Mouse (Mus musculus) ES-Bruce4 (cell line): Measurements from ENCODE around the gene Glrb.

Experiments used
- CTCF ChIP-seq: IDR thresholded peaks from one replicate; pipeline ENCODE4 v1.8.1; 2011; ENCODE audit warnings: low read depth, low read length
- EP300 ChIP-seq: IDR thresholded peaks from 2 replicates; pipeline ENCODE4 v1.6.1; 2011; ENCODE audit warnings: low read depth, low read length; ENCODE audit not compliant: insufficient read depth
- POLR2A ChIP-seq: IDR thresholded peaks from one replicate; pipeline ENCODE4 v1.8.1; 2011; ENCODE audit warnings: low read length; ENCODE audit not compliant: insufficient read depth

- no peak for TF ChIP-seq POLR2A
- no peak for TF ChIP-seq CTCF
- TF ChIP-seq EP300: no peak
Observed at GRCm38 (mm10) chr3:80795284-80795683, 118.2 kb downstream of the Glrb start.
